Mouse (Mus musculus): Measurements from ENCODE around the gene Npc2.

The Npc2 gene

DNA sequence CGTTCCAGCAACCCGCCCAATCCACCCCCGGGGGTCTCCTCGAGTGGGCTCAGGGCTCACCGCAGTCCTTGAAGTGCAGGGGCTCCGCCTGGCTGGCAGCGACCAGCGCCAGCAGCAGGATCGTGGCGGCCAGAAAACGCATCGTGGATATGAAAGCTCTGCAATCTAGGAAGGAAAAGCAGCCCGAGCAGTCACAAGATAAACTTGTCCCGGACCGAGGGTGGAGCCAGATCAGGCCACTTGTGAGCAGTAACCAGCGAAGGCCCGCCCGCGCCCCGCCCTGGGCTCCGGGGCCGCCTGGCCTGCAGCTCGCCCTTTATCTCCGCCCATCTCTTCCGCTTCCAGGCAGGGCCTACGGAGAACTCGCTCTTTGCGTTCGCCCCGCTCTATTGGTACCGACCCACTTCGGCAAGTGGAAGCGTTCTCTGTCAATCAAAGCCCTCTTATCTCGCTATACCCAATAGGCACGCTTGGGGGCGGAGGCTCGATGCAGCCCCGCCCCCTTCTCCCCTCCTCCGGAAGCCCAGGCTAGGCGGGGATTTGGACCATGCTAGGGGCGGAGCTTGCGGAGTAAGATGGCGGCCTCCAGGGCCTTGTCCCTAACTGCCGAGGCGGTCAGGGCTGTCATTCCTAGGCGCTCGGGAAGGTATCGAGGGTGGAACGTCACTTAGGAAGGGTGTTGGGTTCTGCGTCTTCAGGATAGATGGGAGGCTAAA, at the start of gene Npc2, which contains the start of gene Isca2:
TSS of gene Npc2 (minus strand) at position 427 of the 716 bp plus-strand sequence.
TSS of gene Isca2 (plus strand) at position 526 of the 716 bp plus-strand sequence.
- DNase-seq (ENCODE audit: low spot score in 2 of 2) = peak; percentile 91

DNA sequence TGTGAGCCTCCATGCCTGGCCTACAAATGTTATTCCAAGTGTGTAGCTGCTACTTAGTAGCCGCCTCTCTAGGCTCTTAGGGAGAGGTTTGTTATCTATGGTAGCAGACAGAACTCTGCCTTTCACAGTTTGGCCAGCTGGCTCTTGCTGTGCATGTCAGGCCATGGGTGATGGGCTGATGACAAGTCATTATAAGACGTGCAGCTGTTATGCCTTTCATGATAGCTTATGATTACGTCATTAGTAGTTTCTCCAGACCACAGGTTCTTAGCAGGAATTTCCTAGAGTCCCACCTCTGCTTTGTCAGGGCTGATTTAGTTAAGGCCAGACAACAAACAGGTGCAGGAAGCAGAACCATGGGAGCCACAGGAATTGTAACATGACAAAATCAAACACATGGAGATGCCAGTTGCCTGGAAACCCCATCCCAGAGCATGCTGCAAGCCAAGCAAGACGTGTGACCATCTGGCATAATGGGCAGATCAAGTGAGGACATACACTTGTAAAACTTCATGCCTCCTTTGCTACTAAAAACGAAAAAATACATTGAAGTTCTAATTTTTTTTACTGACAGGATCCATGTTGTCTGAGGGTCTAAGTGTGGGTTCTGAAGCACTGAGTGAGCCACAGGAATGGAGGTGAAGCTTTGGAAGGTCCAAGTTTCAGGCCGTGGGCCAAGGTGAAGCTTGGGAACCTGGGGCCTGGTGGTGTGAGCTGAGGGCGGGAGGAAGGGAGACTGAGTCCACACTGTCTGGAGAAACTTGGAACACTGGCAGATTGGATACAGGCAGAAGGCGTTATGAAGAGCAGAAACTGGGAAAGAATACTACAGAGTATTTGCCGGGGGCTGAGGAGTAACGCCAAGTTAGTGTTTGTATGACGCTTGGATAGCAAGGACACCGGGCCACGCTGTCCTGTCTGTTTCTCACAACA, 46.5 kb upstream of the Npc2 start:
- peak in 1 of 2 experiments; percentile 28 for DNase-seq (ENCODE audit: low spot score in 2 of 2)

DNA sequence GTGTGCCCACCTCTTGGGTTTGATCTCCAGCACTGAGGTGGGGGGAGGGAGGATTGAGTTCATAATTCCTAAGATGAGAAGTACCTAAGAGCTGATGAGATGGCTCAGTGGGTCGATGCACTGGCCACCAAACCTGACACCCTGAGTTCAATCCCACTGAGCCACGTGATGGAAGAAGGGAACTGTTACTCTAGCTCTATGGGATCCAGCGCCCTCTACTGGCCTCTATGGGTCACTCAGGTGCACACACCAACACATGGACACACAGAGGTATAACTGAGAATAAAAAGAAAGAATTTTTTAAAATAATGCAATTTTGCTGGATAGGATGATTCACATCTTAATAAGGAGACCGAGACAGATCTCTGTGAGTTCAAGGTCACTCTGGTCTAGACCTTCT, 45.5 kb upstream of the Npc2 start:
- DNase-seq (ENCODE audit: low spot score in 2 of 2) = no peak

DNA sequence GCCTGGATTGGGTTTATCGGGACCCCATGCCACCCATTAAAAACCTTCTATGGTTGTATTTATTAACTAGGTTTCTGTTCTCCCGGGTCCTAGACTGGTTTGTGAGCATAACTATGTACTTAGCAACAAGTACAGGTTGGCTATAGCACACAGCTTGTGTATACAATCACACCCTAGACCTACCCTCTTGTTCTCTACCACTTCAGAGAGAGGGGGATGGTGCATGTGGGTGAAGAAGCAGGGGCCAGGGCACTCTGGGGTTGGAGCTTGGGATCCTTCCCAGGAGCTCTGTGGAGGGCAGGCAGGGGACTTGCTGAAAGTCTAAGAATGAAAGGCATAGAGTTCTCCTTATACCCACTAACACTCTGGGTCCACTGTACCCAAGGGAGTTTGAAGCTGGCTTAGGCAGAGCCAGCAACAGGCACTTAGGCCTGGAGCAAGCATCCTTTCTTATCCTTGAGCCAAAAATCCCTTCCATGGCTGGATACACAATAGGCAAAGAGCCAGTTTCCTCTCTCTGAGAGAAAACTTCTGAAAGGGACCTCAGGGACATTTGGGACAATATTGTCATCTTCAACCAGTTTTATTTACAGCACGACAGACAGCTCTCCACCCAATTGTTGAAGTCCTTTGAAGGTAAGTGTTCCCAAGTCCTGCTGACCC, 41.8 kb upstream of the Npc2 start:
- DNase-seq (ENCODE audit: low spot score in 2 of 2) = no peak

DNA sequence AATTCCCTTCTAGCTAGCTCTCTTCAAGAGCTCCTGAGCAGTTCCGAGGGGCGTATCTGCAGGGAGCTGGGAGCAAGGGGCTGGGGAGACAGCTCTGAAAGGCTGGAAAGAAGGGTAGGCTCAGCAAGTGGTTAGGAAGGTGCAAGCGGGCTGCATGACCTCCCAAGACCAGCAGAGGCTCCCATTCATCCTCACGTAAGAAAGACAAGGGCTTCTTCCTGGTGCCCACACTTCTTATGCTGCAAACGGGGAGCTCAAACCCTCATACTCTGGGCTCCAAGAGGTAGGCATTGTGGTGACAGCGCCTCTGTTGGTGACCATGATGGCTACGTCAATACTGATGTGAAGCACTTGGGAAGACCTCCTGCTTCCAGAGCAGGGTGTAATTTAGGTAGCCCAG, 40.8 kb upstream of the Npc2 start:
- DNase-seq (ENCODE audit: low spot score in 2 of 2) = no peak

DNA sequence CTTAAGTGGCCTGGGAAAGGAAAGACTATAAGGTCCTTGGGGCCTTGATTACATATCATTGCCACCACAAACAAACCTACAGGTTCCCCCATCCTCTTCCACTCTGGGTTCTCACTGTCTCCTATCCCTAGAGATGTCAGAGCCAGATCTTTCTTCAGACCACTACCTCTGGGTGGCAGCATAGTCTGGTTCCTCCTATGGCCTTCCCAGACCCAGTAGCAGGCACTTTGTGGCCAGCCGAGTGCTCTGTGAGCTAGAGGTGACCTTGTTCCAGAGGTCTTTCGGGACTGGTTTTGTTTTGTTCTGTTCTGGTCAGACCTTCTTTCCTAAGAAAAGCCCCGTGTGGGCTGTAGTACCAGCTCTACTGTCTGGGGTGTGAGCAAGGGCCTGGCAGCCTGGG, 39.1 kb upstream of the Npc2 start:
- DNase-seq (ENCODE audit: low spot score in 2 of 2) = no peak

GRCm38 (mm10) chr12:84811510-84811909, 38.6 kb upstream of the Npc2 start:
- DNase-seq (ENCODE audit: low spot score in 2 of 2) = no peak

- DNase-seq (ENCODE audit: low spot score in 2 of 2) = no peak
Observed at GRCm38 (mm10) chr12:84810810-84811209, 37.9 kb upstream of the Npc2 start.

DNA sequence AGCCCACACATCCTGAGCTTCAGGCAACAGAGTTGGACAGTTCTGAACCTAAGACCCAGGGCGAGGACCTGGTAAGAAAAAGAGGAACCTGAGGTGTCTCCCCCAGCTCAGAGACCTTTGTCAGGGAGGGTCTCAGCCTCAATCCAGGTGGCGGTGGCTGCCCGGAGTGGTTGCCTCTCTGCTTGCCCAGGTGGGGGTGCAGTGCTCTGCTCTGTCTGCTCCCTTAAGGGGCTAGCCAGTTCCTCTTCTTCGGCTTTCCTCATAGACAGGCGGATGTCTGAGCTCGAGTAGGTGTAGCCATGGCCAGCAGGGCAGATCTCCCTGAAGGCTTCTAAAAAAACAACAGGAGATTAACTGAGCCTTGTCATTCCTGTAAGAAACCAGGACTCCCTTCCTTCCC, 36.1 kb upstream of the Npc2 start:
- no peak for DNase-seq (ENCODE audit: low spot score in 2 of 2)

GRCm38 (mm10) chr12:84807351-84807750, 34.4 kb upstream of the Npc2 start:
- DNase-seq (ENCODE audit: low spot score in 2 of 2) = no peak

- no peak for DNase-seq (ENCODE audit: low spot score in 2 of 2)
Observed at GRCm38 (mm10) chr12:84806726-84807125, 33.8 kb upstream of the Npc2 start.

DNA sequence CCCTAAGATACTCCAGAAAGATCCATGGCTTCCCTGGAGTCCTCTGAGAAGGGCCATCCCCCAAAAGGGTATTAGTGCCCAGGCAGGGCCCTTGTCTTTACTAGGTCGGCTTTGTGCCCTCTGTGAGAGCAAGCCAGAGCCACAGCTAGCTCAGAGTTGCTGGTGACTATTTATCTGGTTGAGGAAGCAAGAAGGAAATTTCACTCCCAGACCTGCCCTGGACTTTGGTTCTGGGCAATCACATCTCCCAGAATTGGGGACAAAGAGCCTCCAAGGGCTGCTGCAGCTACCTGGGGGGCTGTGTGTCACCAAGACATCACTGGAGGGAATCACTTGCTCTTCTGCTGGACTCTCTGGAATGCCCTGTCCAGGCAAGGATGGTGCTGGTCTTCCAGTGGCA, 33.1 kb upstream of the Npc2 start:
- no peak for DNase-seq (ENCODE audit: low spot score in 2 of 2)

DNA sequence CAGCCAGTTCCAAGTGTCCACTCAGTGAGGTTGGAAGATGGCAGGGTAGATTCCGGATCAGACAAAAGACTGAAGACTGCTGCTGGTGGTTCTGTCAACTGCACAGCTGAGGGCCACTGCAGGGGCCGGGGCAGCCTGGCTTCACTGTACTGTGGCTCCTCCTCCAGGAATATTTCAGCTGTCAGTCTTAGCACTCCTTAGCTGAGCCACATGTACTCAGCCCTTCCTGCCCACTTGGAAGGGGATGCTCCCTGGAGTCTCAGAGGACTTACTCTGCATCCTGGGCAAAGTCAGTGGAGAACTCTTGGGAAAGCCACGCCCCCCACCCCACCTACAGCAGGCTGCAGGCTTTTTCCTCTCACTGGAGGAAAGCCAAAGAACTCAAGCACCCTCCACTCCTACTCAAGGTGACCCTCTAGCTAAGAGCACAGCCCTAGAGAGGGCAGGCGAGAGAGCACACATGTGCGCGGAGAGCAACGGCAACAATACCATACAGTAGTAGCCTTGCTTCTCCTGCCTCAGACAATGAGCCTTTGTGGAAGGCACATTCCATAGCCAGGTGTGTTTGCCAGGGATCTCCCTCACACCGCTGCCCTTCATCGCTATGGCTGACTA, 32.4 kb upstream of the Npc2 start:
- DNase-seq (ENCODE audit: low spot score in 2 of 2) = no peak

DNA sequence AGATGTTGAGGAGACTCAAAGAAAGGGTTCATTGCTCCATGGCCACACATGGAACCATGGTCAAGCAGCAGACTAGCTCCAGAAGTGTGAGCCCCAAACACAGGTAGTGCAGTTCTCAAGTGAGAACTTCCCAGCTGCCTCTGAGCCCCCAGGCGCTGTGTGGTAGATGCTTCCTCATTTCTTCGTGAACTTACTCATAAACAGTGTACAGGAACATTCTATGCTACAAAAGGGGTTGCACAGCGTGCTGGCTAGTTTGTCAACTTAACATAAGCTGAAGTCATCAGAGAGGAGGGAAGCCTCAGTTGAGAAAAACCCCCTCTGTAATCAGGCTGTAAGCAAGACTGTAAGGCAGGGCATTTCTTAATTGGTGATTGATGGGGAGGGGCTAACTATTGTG, 29.7 kb upstream of the Npc2 start:
- no peak for DNase-seq (ENCODE audit: low spot score in 2 of 2)

DNA sequence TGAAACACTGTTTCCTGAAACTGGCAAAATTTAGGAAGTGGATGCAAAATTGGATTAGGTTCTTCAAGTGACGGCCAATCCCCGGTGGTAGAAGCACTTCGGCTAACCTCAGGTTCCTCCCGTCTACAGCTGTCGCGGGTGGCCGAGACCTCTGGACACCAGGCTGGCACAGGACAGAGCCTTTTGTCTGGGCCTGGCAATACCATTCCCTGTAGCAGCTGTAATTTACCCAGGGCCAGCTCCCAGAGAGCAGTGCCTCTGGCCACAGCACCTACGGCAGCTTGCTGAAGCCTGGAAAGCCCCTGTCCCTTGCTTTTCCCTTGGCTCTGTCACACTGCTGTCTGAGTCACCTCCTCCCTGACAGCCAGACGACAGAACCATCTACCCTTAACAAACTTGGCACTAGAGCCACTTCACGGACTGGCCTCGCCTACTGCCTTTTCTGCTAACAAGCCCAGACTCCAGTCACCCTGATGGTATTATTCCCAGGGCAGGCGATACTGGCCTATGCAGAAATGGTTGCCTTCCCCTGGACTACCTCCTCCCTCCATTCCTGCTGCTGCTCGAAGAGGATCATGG, 28.7 kb upstream of the Npc2 start:
- DNase-seq (ENCODE audit: low spot score in 2 of 2) = no peak

GRCm38 (mm10) chr12:84800419-84800818, 27.5 kb upstream of the Npc2 start:
- DNase-seq (ENCODE audit: low spot score in 2 of 2) = no peak

DNA sequence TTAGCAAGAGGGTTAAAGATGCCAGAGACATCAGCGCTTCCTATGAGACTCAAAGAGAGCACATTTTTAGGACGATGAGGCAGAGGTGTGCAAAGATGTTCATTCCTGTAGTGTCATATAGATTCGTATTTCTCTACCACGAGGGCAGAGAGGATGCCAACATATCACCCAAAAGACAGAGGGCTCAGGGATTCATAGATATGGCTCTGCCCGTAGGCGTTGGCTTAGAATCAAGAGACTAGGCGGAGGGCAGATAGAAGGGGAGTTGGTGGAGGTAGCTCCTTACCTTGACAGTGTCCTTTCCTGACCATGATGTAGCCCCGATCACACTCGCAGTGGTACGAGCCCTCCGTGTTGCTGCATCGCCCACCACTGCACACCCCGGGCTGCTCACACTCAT, 26.1 kb upstream of the Npc2 start:
- no peak for DNase-seq (ENCODE audit: low spot score in 2 of 2)

DNA sequence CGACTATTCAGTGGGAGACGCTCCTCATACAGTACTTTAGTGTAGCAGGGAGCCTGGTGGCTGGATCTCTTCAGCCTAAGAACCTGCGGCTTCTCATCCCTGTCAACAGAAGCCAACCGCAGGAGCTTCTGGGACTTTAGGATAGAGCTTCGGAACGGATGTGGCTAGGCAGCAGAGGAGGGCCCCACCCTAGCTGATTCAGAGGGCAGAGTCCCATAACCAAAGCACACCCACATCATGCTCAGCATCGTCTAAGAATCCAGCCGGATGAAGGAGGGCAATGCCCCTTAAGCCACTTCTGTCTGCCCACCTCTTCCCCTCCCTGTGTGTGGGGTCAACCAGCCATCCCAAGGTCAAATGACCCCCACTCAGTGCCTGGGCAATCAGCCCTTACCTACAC, 21.7 kb upstream of the Npc2 start:
- DNase-seq (ENCODE audit: low spot score in 2 of 2) = no peak

DNA sequence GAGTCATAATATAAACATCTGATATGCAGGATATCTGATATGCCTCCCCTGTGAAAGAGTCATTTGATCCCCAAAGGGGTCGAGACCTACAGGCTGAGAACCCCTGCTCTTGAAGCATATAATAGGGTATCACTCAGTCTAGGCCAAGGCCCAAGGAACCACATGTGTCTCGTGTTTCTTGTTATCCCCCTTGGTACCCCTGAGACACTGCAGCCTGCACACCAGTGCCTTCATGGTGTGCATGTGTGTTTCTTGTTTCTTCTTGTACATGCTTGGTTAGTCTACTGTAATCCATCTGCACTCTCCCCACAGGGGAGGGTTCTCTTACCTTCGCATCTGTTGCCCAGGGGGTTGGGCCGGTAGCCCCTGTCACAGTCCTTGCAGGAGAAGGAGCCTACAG, 19.7 kb upstream of the Npc2 start:
- DNase-seq (ENCODE audit: low spot score in 2 of 2) = no peak

GRCm38 (mm10) chr12:84790853-84791252, 17.9 kb upstream of the Npc2 start:
- no peak for DNase-seq (ENCODE audit: low spot score in 2 of 2)

- no peak for DNase-seq (ENCODE audit: low spot score in 2 of 2)
Observed at GRCm38 (mm10) chr12:84786091-84786490, 13.1 kb upstream of the Npc2 start.
